Mouse (Mus musculus) bone marrow, adult 2 months (tissue): ENCODE results near the gene Mllt6. TPM values are rescaled to one million over a fixed set of nuclear protein-coding genes. Genes with fewer than 3 reads are reported as not detected.
"Not testable (repeated sequence)": the region's sequence is repeated elsewhere in the genome, so short reads cannot be mapped to it uniquely, and the experiment has no call there.

ENCODE experiments used
- H3K27ac ChIP-seq: fragments of 200-500 bp; 2 replicates; pipeline ENCODE4 v1.5.1; 2012; ENCODE audit warnings: low read depth, mild to moderate bottlenecking, control low read depth, inconsistent platforms, low read length; ENCODE audit not compliant: control insufficient read depth, poor library complexity, insufficient read depth
- H3K4me1 ChIP-seq: fragments of 200-500 bp; 2 replicates; pipeline ENCODE4 v1.6.1; 2011; ENCODE audit warnings: low read length; ENCODE audit not compliant: control insufficient read depth, insufficient read depth
- H3K4me3 ChIP-seq: fragments of 200-500 bp; replicated peaks from 2 replicates; pipeline ENCODE3; 2011; ENCODE audit warnings: mild to moderate bottlenecking, low read depth, low read length, control low read depth; ENCODE audit not compliant: control insufficient read depth
- CTCF ChIP-seq: fragments of 200-500 bp; IDR thresholded peaks from 2 replicates; pipeline ENCODE4 v1.5.1; 2011; ENCODE audit warnings: low read length, control low read depth; ENCODE audit not compliant: control insufficient read depth, insufficient read depth
- POLR2A ChIP-seq: fragments of 200-500 bp; IDR thresholded peaks from 2 replicates; pipeline ENCODE4 v1.6.1; 2011; ENCODE audit warnings: low read depth, mild to moderate bottlenecking, control low read depth, low read length, borderline replicate concordance; ENCODE audit not compliant: control insufficient read depth
- WGBS: fragments of 180-500 bp; shearing (Covaris S2); methylation state at CpG from one replicate; pipeline ENCODE4 v1.1.7; 2018; 5-methylcytosine and 5-hydroxymethylcytosine counted together
- polyA plus RNA-seq: library from polyadenylated mRNA; stranded (reverse); fragments of >200 nt; gene quantifications from 2 replicates; pipeline ENCODE4 v1.2.4, GENCODE M21; 2011; ENCODE audit warnings: low replicate concordance; ENCODE audit not compliant: missing spikeins, insufficient read depth, insufficient read length

Mllt6 gene
- polyA plus RNA-seq, 1 experiment, result 23.7 TPM

- H3K4me3 ChIP-seq, result no peak overlapping the region
- WGBS, result 84% methylated on average over 11 of the region's 11 CpGs
- no peaks in the 10 kb centered on the region; the same call in 1 of the 2 replicates for H3K4me1 ChIP-seq
- TF ChIP-seq POLR2A, result no peak
- no peak overlapping the region for H3K27ac ChIP-seq
These were observed 27.7 kb upstream of the Mllt6 start for GRCm38 (mm10) chr11:97635468-97636019.

GRCm38 (mm10) chr11:97641668-97642067 lies 21.5 kb upstream of the Mllt6 start:
- TF ChIP-seq POLR2A (no peak), CTCF (no peak)
- WGBS, result 3% methylated on average over 8 of the region's 8 CpGs
- no peaks in the 10 kb centered on the region; the same call in 1 of the 2 replicates for H3K4me1 ChIP-seq
- no peak overlapping the region for H3K4me3 ChIP-seq
- H3K27ac ChIP-seq, result no peak overlapping the region

DNA sequence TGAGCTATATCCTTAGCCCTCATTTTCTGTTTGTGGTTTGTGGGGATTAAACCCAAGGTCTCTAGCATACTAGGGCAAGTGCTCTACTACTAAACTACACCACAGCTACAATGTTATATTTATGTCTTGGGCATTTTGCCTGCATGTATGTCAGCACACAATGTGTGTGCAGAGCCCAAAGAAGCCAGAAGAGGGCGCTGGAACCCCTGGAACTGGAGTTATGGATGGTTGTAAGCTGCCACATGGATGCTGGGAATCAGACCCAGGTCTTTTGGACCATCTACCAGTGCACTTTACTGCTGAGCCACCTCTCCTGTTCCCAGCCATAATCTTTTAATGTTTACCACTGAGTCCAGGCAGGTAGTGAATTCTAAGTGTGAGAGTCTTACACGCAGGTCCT lies 20.5 kb upstream of the Mllt6 start:
- TF ChIP-seq CTCF, result no peak
- TF ChIP-seq POLR2A, result no peak
- Histone ChIP-seq H3K4me1 (no peaks in the 10 kb centered on the region; the same call in 1 of the 2 replicates), H3K4me3 (no peak overlapping the region), H3K27ac (no peak overlapping the region)
- 45% methylated on average over 2 of the region's 2 CpGs for WGBS

GRCm38 (mm10) chr11:97643380-97644055 lies 19.7 kb upstream of the Mllt6 start:
- 82% methylated on average over 8 of the region's 8 CpGs for WGBS
- no peak for TF ChIP-seq POLR2A
- no peak for TF ChIP-seq CTCF
- Histone ChIP-seq H3K27ac (no peak overlapping the region), H3K4me3 (no peak overlapping the region), H3K4me1 (no peaks in the 10 kb centered on the region; the same call in 1 of the 2 replicates)

DNA sequence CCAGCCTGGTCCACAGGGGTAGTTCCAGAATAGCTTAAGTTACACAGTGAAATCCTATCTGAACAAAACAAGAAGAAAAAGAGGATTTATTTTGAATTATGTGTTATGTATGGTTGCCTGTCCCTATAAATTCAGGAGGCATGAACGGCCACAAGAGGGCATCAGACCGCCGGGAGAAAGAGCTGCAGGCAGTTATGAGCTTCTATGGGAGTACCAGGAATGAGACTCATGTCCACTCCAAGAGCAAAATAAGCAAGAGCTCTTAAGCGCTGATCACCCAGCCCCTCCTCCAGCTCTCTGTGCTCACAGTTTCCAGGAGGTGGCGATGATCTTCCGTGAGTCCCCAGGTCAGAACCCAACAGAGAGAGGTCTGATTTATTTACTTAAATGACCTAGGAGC lies 18.4 kb upstream of the Mllt6 start:
- Histone ChIP-seq H3K4me1 (no peaks in the 10 kb centered on the region; the same call in 1 of the 2 replicates), H3K4me3 (no peak overlapping the region), H3K27ac (no peak overlapping the region)
- WGBS, result 7% methylated on average over 6 of the region's 6 CpGs
- peak; percentile 75 for TF ChIP-seq CTCF
- TF ChIP-seq POLR2A, result no peak

GRCm38 (mm10) chr11:97648541-97648940 lies 14.7 kb upstream of the Mllt6 start:
- H3K27ac ChIP-seq, H3K4me1 ChIP-seq, H3K4me3 ChIP-seq: not testable (repeated sequence)
- 64% methylated on average over 4 of the region's 4 CpGs for WGBS

GRCm38 (mm10) chr11:97650341-97650740 lies 12.9 kb upstream of the Mllt6 start:
- 67% methylated on average over 5 of the region's 5 CpGs for WGBS
- Histone ChIP-seq H3K27ac (no peak overlapping the region), H3K4me1 (no peaks in the 10 kb centered on the region), H3K4me3 (no peak overlapping the region)
- TF ChIP-seq CTCF (no peak), POLR2A (no peak)

DNA sequence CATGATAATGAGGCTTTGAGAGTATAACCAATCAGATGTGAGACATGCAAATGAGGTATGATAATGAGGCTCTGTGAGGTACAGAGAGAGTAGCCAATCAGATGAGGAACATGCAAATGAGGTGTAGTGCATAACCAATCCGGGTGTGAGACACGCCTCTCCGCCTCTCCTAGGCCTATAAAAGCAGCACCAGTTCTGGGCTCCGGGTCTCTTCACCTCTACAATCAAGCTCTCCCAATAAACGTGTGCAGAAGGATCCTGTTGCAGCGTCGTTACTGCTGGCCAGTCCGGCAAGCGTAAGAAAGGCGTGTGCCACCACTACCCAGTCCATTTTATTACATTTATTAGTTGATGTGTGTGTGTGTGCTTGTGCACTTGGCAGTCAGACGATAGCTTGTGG lies 9.8 kb upstream of the Mllt6 start:
- WGBS, result 90% methylated on average over 11 of the region's 11 CpGs
- not testable (repeated sequence) for H3K4me1 ChIP-seq, H3K4me3 ChIP-seq, H3K27ac ChIP-seq

DNA sequence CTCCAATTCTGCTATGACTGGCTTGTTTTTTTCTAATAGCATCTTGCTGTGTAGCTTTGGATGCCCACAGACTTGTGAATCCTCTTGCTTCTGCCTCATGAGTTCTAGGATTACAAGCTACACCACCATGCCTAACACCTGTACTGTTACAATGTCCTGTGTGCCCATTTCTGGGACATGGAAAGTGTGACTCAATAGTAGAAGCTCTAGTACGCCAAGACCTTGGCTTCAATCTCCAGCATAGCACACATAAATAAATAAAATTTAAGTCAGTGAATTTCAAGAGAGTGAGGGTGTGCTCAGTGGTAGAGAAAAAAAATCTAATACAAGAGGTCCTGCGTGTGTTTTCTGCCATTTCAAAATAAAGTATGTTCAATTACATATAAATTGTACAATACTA lies 9.0 kb upstream of the Mllt6 start:
- TF ChIP-seq POLR2A (no peak), CTCF (no peak)

More for the DNA sequence above, 9.0 kb upstream of the Mllt6 start:
- no peak overlapping the region for H3K4me3 ChIP-seq
- WGBS, result 76% methylated on average over 2 of the region's 2 CpGs
- no peak overlapping the region for H3K27ac ChIP-seq
- peaks cover 1% of the 10 kb centered on the region; the same call in 1 of the 2 replicates for H3K4me1 ChIP-seq
